Mouse (Mus musculus): Measurements from ENCODE around the gene Wscd1. TPM values are rescaled to one million over a fixed set of nuclear protein-coding genes. Genes with fewer than 3 reads are reported as not detected.

Wscd1 gene
- polyA plus RNA-seq (2017; shearing (Covaris generic)), result not detected

GRCm38 (mm10) chr11:71749671-71750070, at the start of gene Wscd1:
TSS of gene Wscd1 (plus strand) at chr11:71749920.

